18 mouse cellular contexts compared by ENCODE assay signal in the genomic region with DNA sequence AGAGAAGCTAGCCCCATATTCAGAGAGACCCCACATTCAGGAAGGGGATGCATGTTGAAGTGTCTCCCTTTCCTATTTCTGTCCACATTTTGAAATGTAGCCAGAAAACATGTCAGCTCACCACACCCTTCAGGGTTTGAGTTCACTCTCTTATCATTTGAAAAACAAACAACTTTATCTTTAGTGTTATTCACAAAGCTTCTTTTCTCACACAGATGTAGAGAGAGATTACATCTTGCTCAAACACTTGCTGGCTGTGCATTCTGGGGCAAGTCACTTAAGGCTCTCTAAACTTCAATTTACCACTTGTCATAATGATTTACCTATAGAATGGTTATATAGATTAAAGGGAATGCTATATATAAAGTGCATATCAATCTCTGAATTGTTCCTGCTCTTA.
DNase-seq lines count a peak whose midpoint lies in the region; ATAC-seq lines count a peak whose summit lies in the region.
"Had no signal": no experiment of that assay in that cellular context is flagged by ENCODE, and none has a peak within 500 bp of the region (broad histone marks: within the 10 kb centered on the region; RNA-seq: fewer than 3 reads in every experiment).

No protein-coding gene starts in this region.

- H3K9ac ChIP-seq in liver, embryonic 15.5 days, result no peak overlapping the region
- no peak overlapping the region for H3K9ac ChIP-seq in midbrain, embryonic 15.5 days
- H3K9ac ChIP-seq: embryonic facial prominence, embryonic 15.5 days; heart, embryonic 13.5 days had no signal

- H3K4me3 ChIP-seq in liver, embryonic 15.5 days (replicated peaks), result no peak overlapping the region
- no peak overlapping the region for H3K4me3 ChIP-seq in midbrain, embryonic 10.5 days
- H3K4me3 ChIP-seq in midbrain, embryonic 15.5 days, result no peak overlapping the region
- H3K4me3 ChIP-seq: embryonic facial prominence, embryonic 15.5 days; erythroblast, embryonic 14.5 days; forebrain, embryonic 10.5 days; heart, embryonic 13.5 days had no signal

- no peaks in the 10 kb centered on the region for H3K27me3 ChIP-seq in liver, embryonic 15.5 days
- H3K27me3 ChIP-seq in midbrain, embryonic 10.5 days (ENCODE audit: low read depth, poor library complexity, severe bottlenecking), result no peaks in the 10 kb centered on the region
- H3K27me3 ChIP-seq in midbrain, embryonic 15.5 days (replicated peaks), result no peaks in the 10 kb centered on the region
- H3K27me3 ChIP-seq: embryonic facial prominence, embryonic 15.5 days; heart, embryonic 13.5 days had no signal

- no peaks in the 10 kb centered on the region for H3K9me3 ChIP-seq in liver, embryonic 15.5 days (replicated peaks)
- H3K9me3 ChIP-seq in midbrain, embryonic 10.5 days (replicated peaks), result no peaks in the 10 kb centered on the region
- no peaks in the 10 kb centered on the region for H3K9me3 ChIP-seq in midbrain, embryonic 15.5 days
- H3K9me3 ChIP-seq: embryonic facial prominence, embryonic 15.5 days; forebrain, embryonic 10.5 days; heart, embryonic 13.5 days had no signal

- H3K4me2 ChIP-seq in liver, embryonic 15.5 days, result no peak overlapping the region
- H3K4me2 ChIP-seq in midbrain, embryonic 15.5 days, result no peak overlapping the region
- H3K4me2 ChIP-seq: embryonic facial prominence, embryonic 15.5 days; heart, embryonic 13.5 days had no signal

- peak; percentile 36 for DNase-seq in 416B (ENCODE audit: low read depth)
- peak; percentile 14 for DNase-seq in c-Kit-positive CD71-positive TER-119-positive erythroid progenitor cells, embryonic 14.5 days (ENCODE audit: low spot score)
- no peak for DNase-seq in midbrain, embryonic 10.5 days (ENCODE audit: low spot score)
- DNase-seq: adrenal gland, postnatal 10 days; cerebellum, adult 18-20 months; cerebellum, adult 9-11 months; embryo, embryonic 11 days; gastrocnemius, postnatal 36 days; heart, postnatal 36 days had no signal

- no peak overlapping the region for H3K27ac ChIP-seq in liver, embryonic 15.5 days (replicated peaks)
- no peak overlapping the region for H3K27ac ChIP-seq in midbrain, embryonic 10.5 days (replicated peaks)
- H3K27ac ChIP-seq in midbrain, embryonic 15.5 days, result no peak overlapping the region
- H3K27ac ChIP-seq: embryonic facial prominence, embryonic 15.5 days; forebrain, embryonic 10.5 days; heart, embryonic 13.5 days; hindbrain, postnatal 0 days had no signal

- peak; percentile 44; the same call in 1 of the 2 replicates for ATAC-seq in liver, embryonic 15.5 days (ENCODE audit: insufficient read depth)
- peak; percentile 94 for ATAC-seq in megakaryocyte-erythroid progenitor cell, adult 5-6 weeks (replicated peaks; ENCODE audit: low FRiP score, low TSS enrichment, poor library complexity, severe bottlenecking)
- ATAC-seq in midbrain, embryonic 15.5 days (replicated peaks), result no peak
- ATAC-seq: forebrain, embryonic 14.5 days; hindbrain, postnatal 0 days had no signal

- no peaks in the 10 kb centered on the region for H3K36me3 ChIP-seq in liver, embryonic 15.5 days (replicated peaks)
- H3K36me3 ChIP-seq in midbrain, embryonic 10.5 days, result no peaks in the 10 kb centered on the region
- H3K36me3 ChIP-seq in midbrain, embryonic 15.5 days (replicated peaks), result no peaks in the 10 kb centered on the region
- H3K36me3 ChIP-seq: embryonic facial prominence, embryonic 15.5 days; forebrain, embryonic 10.5 days; heart, embryonic 13.5 days had no signal

- H3K4me1 ChIP-seq in liver, embryonic 15.5 days (replicated peaks), result 0 out of 2 replicates have a peak, but pooled peaks cover 2% of the 10 kb centered on the region
- no peaks in the 10 kb centered on the region for H3K4me1 ChIP-seq in midbrain, embryonic 10.5 days
- H3K4me1 ChIP-seq in midbrain, embryonic 15.5 days, result no peaks in the 10 kb centered on the region
- H3K4me1 ChIP-seq: embryonic facial prominence, embryonic 15.5 days; forebrain, embryonic 10.5 days; heart, embryonic 13.5 days had no signal
